Mouse (Mus musculus) heart, postnatal 0 days (tissue): ENCODE data around the gene Bcl7c. TPM values are rescaled to one million over a fixed set of nuclear protein-coding genes. Genes with fewer than 3 reads are reported as not detected.
A peak's percentile ranks its signal among the peaks of the same experiment; 100 is the strongest.

Experiments used
- ATAC-seq: fragments of 200-750 bp; cut with Nextera tagmentation; 2 replicates; pipeline ENCODE4 v1.8.0; 2017; ENCODE audit warnings: low read depth, moderate number of reproducible peaks, moderate library complexity; ENCODE audit not compliant: insufficient read depth
- DNase-seq: peaks from one replicate; pipeline ENCODE4 v3.0.0-alpha.2; 2016; ENCODE audit warnings: low spot score
- H3K27ac ChIP-seq: fragments of 300-500 bp; sonication (generic); 2 replicates; pipeline ENCODE4 v1.5.1; 2014; ENCODE audit warnings: low read depth, mild to moderate bottlenecking
- H3K27me3 ChIP-seq: fragments of 300-500 bp; sonication (generic); 2 replicates; pipeline ENCODE4 v1.6.1; 2014; ENCODE audit warnings: low read length, mixed read lengths; ENCODE audit not compliant: control insufficient read depth, insufficient read depth
- H3K36me3 ChIP-seq: fragments of 300-500 bp; sonication (generic); replicated peaks from 2 replicates; pipeline ENCODE4 v1.6.1; 2014; ENCODE audit warnings: low read length, mixed read lengths; ENCODE audit not compliant: control insufficient read depth, insufficient read depth
- H3K4me1 ChIP-seq: fragments of 300-500 bp; sonication (generic); 2 replicates; pipeline ENCODE4 v1.6.1; 2014; ENCODE audit warnings: antibody characterized with exemption; ENCODE audit not compliant: control insufficient read depth, insufficient read depth
- H3K4me2 ChIP-seq: fragments of 300-500 bp; sonication (generic); 2 replicates; pipeline ENCODE4 v1.6.1; 2014; ENCODE audit warnings: low read depth, mild to moderate bottlenecking, low read length, moderate library complexity
- H3K4me3 ChIP-seq: fragments of 300-500 bp; sonication (generic); 2 replicates; pipeline ENCODE4 v1.5.1; 2014; ENCODE audit warnings: low read depth, low read length
- H3K9ac ChIP-seq: fragments of 300-500 bp; sonication (generic); replicated peaks from 2 replicates; pipeline ENCODE4 v1.6.1; 2014; ENCODE audit warnings: low read depth, low read length, mixed read lengths
- H3K9me3 ChIP-seq: fragments of 300-500 bp; sonication (generic); replicated peaks from 2 replicates; pipeline ENCODE4 v1.6.1; 2016; ENCODE audit warnings: low read length; ENCODE audit not compliant: control insufficient read depth
- CTCF ChIP-seq: IDR thresholded peaks from 2 replicates; pipeline ENCODE4 v1.5.1; 2016; ENCODE audit warnings: antibody characterized with exemption, control low read depth, low read depth
- EP300 ChIP-seq: IDR thresholded peaks from 2 replicates; pipeline ENCODE4 v1.6.1; 2016; ENCODE audit warnings: antibody characterized with exemption, low read depth
- whole genome bisulfite sequencing: fragments of 180-500 bp; shearing (Covaris S2); extraction: QIAGEN DNeasy Blood & Tissue Kit; methylation state at CpG from one replicate; pipeline ENCODE4 v1.1.7; 2014; 5-methylcytosine and 5-hydroxymethylcytosine counted together
- polyA plus RNA-seq: library from polyadenylated mRNA; unstranded; fragments of >200 nt; fragmentation: Nextera tagmentation; extraction: Ambion mirVana; gene quantifications from 2 replicates; pipeline ENCODE4 v1.2.1, GENCODE M21; 2015
- total RNA-seq: library from RNA; depleted of rRNA; stranded (reverse); fragments of >200 nt; gene quantifications from 2 replicates; pipeline ENCODE4 v1.2.3, GENCODE M21; 2014; ENCODE audit warnings: low replicate concordance

Gene Bcl7c
- total and polyA plus RNA-seq, 2 experiments from 2014 or later, result 25.6 to 32.4 TPM

- no peak for ATAC-seq
- Histone ChIP-seq H3K4me3 (no peak overlapping the region), H3K27ac (no peak overlapping the region), H3K9ac (no peak overlapping the region), H3K27me3 (no peaks in the 10 kb centered on the region), H3K36me3 (no peaks in the 10 kb centered on the region), H3K9me3 (no peaks in the 10 kb centered on the region), H3K4me1 (peaks cover 12% of the 10 kb centered on the region), H3K4me2 (no peak overlapping the region)
- DNase-seq, result no peak
- 83% methylated on average over 4 of the region's 4 CpGs for WGBS
- TF ChIP-seq CTCF (no peak), EP300 (no peak)
Measured at GRCm38 (mm10) chr7:127714816-127715215, 6.1 kb upstream of the Bcl7c start.

DNA sequence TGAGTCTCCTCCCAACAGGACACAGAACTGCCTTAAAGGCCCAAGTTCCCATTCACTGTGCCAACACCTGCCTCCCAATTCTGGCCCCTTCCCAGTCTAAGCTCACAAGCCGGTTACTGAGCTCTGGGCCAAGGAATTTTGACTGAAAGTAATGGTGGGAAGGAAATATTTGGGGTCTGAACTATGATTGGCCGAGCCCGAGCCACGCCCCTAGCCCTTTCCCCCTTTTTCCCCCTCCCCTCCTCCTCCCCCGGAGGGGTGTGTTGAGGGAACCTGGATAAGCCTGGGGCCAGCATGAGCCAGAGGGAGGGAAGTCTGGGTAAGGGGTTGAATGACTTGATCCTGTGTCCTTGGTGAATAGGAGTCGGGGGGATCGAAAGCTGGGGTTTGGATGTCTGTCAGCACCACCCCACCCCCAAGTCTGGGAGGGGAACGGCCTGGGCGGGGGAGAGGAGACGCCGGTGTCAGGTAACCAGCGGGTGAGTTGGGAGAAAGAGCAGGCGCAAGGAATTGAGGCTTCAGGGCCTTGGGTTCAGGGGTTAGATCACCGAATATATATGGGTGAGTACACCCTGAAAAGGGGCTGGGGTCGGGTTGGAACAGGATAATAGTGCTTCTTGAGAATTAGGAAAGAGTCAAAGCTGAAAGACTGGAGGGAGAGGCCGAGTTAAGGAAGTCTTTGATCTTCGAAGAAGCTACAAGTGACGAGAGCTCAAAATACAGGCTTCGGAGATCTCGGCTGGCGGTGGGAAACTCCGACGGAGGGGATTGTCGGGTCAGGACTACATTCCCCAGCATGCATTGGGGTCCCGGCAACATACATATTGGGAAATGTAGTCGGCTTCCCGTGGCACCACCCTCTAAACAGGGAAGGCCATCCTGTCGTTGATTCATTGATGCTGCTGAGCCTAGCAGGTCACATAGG, 4.0 kb upstream of the Bcl7c start, which contains the start of gene Ctf1:
TSS of gene Ctf1 (plus strand) at position 276 of the 925 bp plus-strand sequence.
- peaks cover 18% of the 10 kb centered on the region for H3K4me1 ChIP-seq
- DNase-seq (peak; percentile 80), ATAC-seq (peak; percentile 37; the same call in 1 of the 2 replicates)
- peak within 1 kb of the TSS; percentile 68 for H3K27ac ChIP-seq
- H3K9ac ChIP-seq, result 0 out of 2 replicates have a peak within 1 kb of the TSS, but pooled peaks have one; percentile 28
- peak within 1 kb of the TSS; percentile 33 for H3K4me3 ChIP-seq
- no peaks in the 10 kb centered on the region for H3K9me3 ChIP-seq
- no peaks in the 10 kb centered on the region for H3K36me3 ChIP-seq
- peak within 1 kb of the TSS; percentile 60 for H3K4me2 ChIP-seq
- WGBS, result 5% methylated on average over 28 of the region's 28 CpGs
- no peaks in the 10 kb centered on the region for H3K27me3 ChIP-seq
- TF ChIP-seq EP300, result no peak

- H3K4me3 ChIP-seq, result no peak overlapping the region
- TF ChIP-seq EP300, result no peak
- TF ChIP-seq CTCF, result no peak
- peaks cover 19% of the 10 kb centered on the region for H3K4me1 ChIP-seq
- no peaks in the 10 kb centered on the region for H3K9me3 ChIP-seq
- 83% methylated on average over 3 of the region's 3 CpGs for WGBS
- H3K4me2 ChIP-seq, result no peak overlapping the region
- H3K27me3 ChIP-seq, result no peaks in the 10 kb centered on the region
- no peak for DNase-seq
- peaks cover 4% of the 10 kb centered on the region for H3K36me3 ChIP-seq
- ATAC-seq, result no peak
- H3K9ac ChIP-seq, result no peak overlapping the region
- no peak overlapping the region for H3K27ac ChIP-seq
Measured at GRCm38 (mm10) chr7:127711456-127711855, 2.7 kb upstream of the Bcl7c start.

- ATAC-seq, result no peak
- WGBS, result 89% methylated on average over 3 of the region's 3 CpGs
- H3K27me3 ChIP-seq, result no peaks in the 10 kb centered on the region
Measured at GRCm38 (mm10) chr7:127711031-127711430, 2.3 kb upstream of the Bcl7c start.

GRCm38 (mm10) chr7:127709261-127709979, 687 bp upstream of the Bcl7c start:
- ATAC-seq (no peak), DNase-seq (no peak)
- Histone ChIP-seq H3K4me3 (peak overlapping the region; percentile 83), H3K4me1 (peaks cover 19% of the 10 kb centered on the region), H3K27ac (0 out of 2 replicates have a peak overlapping the region, but pooled peaks have one; percentile 96), H3K9ac (no peak overlapping the region), H3K27me3 (no peaks in the 10 kb centered on the region), H3K36me3 (peaks cover 15% of the 10 kb centered on the region), H3K4me2 (peak overlapping the region; percentile 72), H3K9me3 (no peaks in the 10 kb centered on the region)
- no peak for TF ChIP-seq CTCF
- TF ChIP-seq EP300, result no peak
- 65% methylated on average over 5 of the region's 5 CpGs for WGBS

More at GRCm38 (mm10) chr7:127711031-127711430, 2.3 kb upstream of the Bcl7c start:
- no peak overlapping the region for H3K9ac ChIP-seq
- H3K36me3 ChIP-seq, result peaks cover 8% of the 10 kb centered on the region
- no peak overlapping the region for H3K4me2 ChIP-seq
- DNase-seq, result no peak
- no peak overlapping the region for H3K27ac ChIP-seq
- no peak overlapping the region for H3K4me3 ChIP-seq
- H3K4me1 ChIP-seq, result peaks cover 19% of the 10 kb centered on the region
- TF ChIP-seq CTCF (no peak), EP300 (no peak)
- no peaks in the 10 kb centered on the region for H3K9me3 ChIP-seq
